ENCODE assay signal across 15 mouse cellular contexts in genomic region chr12:110808430-110808829, GRCm38 (mm10). TPM values are rescaled to one million over a fixed set of nuclear protein-coding genes. Genes with fewer than 3 reads are reported as not detected.
DNase-seq lines count a peak whose midpoint lies in the region; ATAC-seq lines count a peak whose summit lies in the region.
"Had no signal": no experiment of that assay in that cellular context is flagged by ENCODE, and none has a peak within 500 bp of the region (broad histone marks: within the 10 kb centered on the region; RNA-seq: fewer than 3 reads in every experiment).

No protein-coding gene starts in this region.

- no peaks in the 10 kb centered on the region for H3K9me3 ChIP-seq in kidney, embryonic 15.5 days (replicated peaks)
- no peaks in the 10 kb centered on the region for H3K9me3 ChIP-seq in midbrain, embryonic 11.5 days (ENCODE audit: control insufficient read depth, low read length)
- no peaks in the 10 kb centered on the region for H3K9me3 ChIP-seq in midbrain, embryonic 15.5 days
- no peaks in the 10 kb centered on the region for H3K9me3 ChIP-seq in embryonic facial prominence, embryonic 15.5 days (replicated peaks)
- H3K9me3 ChIP-seq: forebrain, embryonic 15.5 days; heart, embryonic 13.5 days; limb, embryonic 10.5 days; stomach, embryonic 15.5 days had no signal

- no peak for DNase-seq in kidney, adult 18-20 months
- DNase-seq in midbrain, embryonic 11.5 days (ENCODE audit: low spot score, missing footprints) = peak; percentile 83
- peak; percentile 5 for DNase-seq in embryo, embryonic 10.5 days (ENCODE audit: low spot score)
- no peak for DNase-seq in heart, adult 18-20 months
- no peak for DNase-seq in adrenal gland, postnatal 4 days (ENCODE audit: low spot score in 2 of 2)
- DNase-seq: right cerebral cortex, postnatal 14 days; thymus, postnatal 25 days had no signal

- WGBS in kidney, embryonic 15.5 days = 59% methylated on average over 10 of the region's 10 CpGs
- WGBS in midbrain, embryonic 11.5 days = 25% methylated on average over 10 of the region's 10 CpGs
- WGBS in midbrain, embryonic 15.5 days = 15% methylated on average over 10 of the region's 10 CpGs
- 56% methylated on average over 10 of the region's 10 CpGs for WGBS in embryonic facial prominence, embryonic 15.5 days

- peaks cover 11% of the 10 kb centered on the region for H3K36me3 ChIP-seq in kidney, embryonic 15.5 days
- H3K36me3 ChIP-seq in midbrain, embryonic 11.5 days (ENCODE audit: control insufficient read depth, insufficient read depth, low read length) = no peaks in the 10 kb centered on the region; the same call in 1 of the 2 replicates
- H3K36me3 ChIP-seq in midbrain, embryonic 15.5 days (replicated peaks) = peaks cover 3% of the 10 kb centered on the region; the same call in 1 of the 2 replicates
- peaks cover 23% of the 10 kb centered on the region; the same call in 1 of the 2 replicates for H3K36me3 ChIP-seq in embryonic facial prominence, embryonic 15.5 days

- H3K4me3 ChIP-seq in kidney, embryonic 15.5 days (replicated peaks) = no peak overlapping the region
- no peak overlapping the region for H3K4me3 ChIP-seq in midbrain, embryonic 11.5 days (ENCODE audit: low read depth, low read length)
- H3K4me3 ChIP-seq in midbrain, embryonic 15.5 days = no peak overlapping the region
- H3K4me3 ChIP-seq in embryonic facial prominence, embryonic 15.5 days (replicated peaks) = no peak overlapping the region
- H3K4me3 ChIP-seq: forebrain, embryonic 15.5 days; heart, embryonic 13.5 days; limb, embryonic 10.5 days; stomach, embryonic 15.5 days had no signal

- no peak for ATAC-seq in kidney, embryonic 15.5 days (replicated peaks; ENCODE audit: low FRiP score)
- no peak for ATAC-seq in midbrain, embryonic 11.5 days (ENCODE audit: low FRiP score)
- ATAC-seq in midbrain, embryonic 15.5 days (replicated peaks) = no peak
- no peak for ATAC-seq in embryonic facial prominence, embryonic 15.5 days (ENCODE audit: insufficient number of reproducible peaks, low FRiP score, low TSS enrichment, low read depth)
- ATAC-seq: forebrain, embryonic 15.5 days had no signal

- peaks cover 12% of the 10 kb centered on the region; the same call in 1 of the 2 replicates for H3K4me1 ChIP-seq in kidney, embryonic 15.5 days
- H3K4me1 ChIP-seq in midbrain, embryonic 11.5 days (ENCODE audit: control insufficient read depth, insufficient read depth, low read length) = peaks cover 11% of the 10 kb centered on the region
- peaks cover 4% of the 10 kb centered on the region for H3K4me1 ChIP-seq in midbrain, embryonic 15.5 days
- H3K4me1 ChIP-seq in embryonic facial prominence, embryonic 15.5 days = peaks cover 3% of the 10 kb centered on the region; the same call in 1 of the 2 replicates
- H3K4me1 ChIP-seq: stomach, embryonic 15.5 days had no signal

- peak overlapping the region; percentile 56; the same call in 1 of the 2 replicates for H3K27ac ChIP-seq in kidney, embryonic 15.5 days
- no peak overlapping the region for H3K27ac ChIP-seq in midbrain, embryonic 11.5 days (ENCODE audit: low read depth, low read length)
- no peak overlapping the region for H3K27ac ChIP-seq in midbrain, embryonic 15.5 days
- 0 out of 2 replicates have a peak overlapping the region, but pooled peaks have one; percentile 12 for H3K27ac ChIP-seq in embryonic facial prominence, embryonic 15.5 days (replicated peaks)
- H3K27ac ChIP-seq: forebrain, embryonic 15.5 days; heart, embryonic 13.5 days; limb, embryonic 10.5 days; stomach, embryonic 15.5 days had no signal

- H3K4me2 ChIP-seq in kidney, embryonic 15.5 days = no peak overlapping the region
- H3K4me2 ChIP-seq in midbrain, embryonic 11.5 days = no peak overlapping the region
- no peak overlapping the region for H3K4me2 ChIP-seq in midbrain, embryonic 15.5 days
- H3K4me2 ChIP-seq in embryonic facial prominence, embryonic 15.5 days (replicated peaks) = no peak overlapping the region
- H3K4me2 ChIP-seq: forebrain, embryonic 15.5 days; heart, embryonic 13.5 days; liver, embryonic 11.5 days; stomach, embryonic 15.5 days had no signal

- H3K9ac ChIP-seq in kidney, embryonic 15.5 days = no peak overlapping the region
- H3K9ac ChIP-seq in midbrain, embryonic 11.5 days (ENCODE audit: low read length) = no peak overlapping the region; the same call in 1 of the 2 replicates
- H3K9ac ChIP-seq in midbrain, embryonic 15.5 days = no peak overlapping the region
- no peak overlapping the region for H3K9ac ChIP-seq in embryonic facial prominence, embryonic 15.5 days
- H3K9ac ChIP-seq: forebrain, embryonic 15.5 days; heart, embryonic 13.5 days; stomach, embryonic 15.5 days had no signal

- no peaks in the 10 kb centered on the region for H3K27me3 ChIP-seq in kidney, embryonic 15.5 days
- no peaks in the 10 kb centered on the region for H3K27me3 ChIP-seq in midbrain, embryonic 11.5 days (ENCODE audit: control insufficient read depth, insufficient read depth, low read length)
- H3K27me3 ChIP-seq in midbrain, embryonic 15.5 days (replicated peaks) = no peaks in the 10 kb centered on the region
- H3K27me3 ChIP-seq in embryonic facial prominence, embryonic 15.5 days = no peaks in the 10 kb centered on the region
- H3K27me3 ChIP-seq: forebrain, embryonic 15.5 days; heart, embryonic 13.5 days; stomach, embryonic 15.5 days had no signal

RNA-seq across cellular contexts. Expression of gene Mok, which starts 32.3 kb away (rescaled TPM):
- 6.2 and 7.8 TPM in 2 replicates for polyA plus RNA-seq in kidney, embryonic 15.5 days (2015; fragmentation: Nextera tagmentation; extraction: Ambion mirVana)
- 11.1 and 11.8 TPM in 2 replicates for polyA plus RNA-seq in midbrain, embryonic 11.5 days (2014; fragmentation: Nextera tagmentation; extraction: Ambion mirVana)
- polyA plus RNA-seq in midbrain, embryonic 15.5 days (2015; fragmentation: Nextera tagmentation; extraction: Ambion mirVana) = 17.0 and 17.2 TPM in 2 replicates
- 7.3 and 9.6 TPM in 2 replicates for polyA plus RNA-seq in embryonic facial prominence, embryonic 15.5 days (2015; fragmentation: Nextera tagmentation; extraction: Ambion mirVana)
- 1 to 10 TPM in 1 of 2 experiments, under 1 TPM in 1; 0.80 to 1.4 TPM for total RNA-seq in heart, adult 18-20 months (2021)
- total RNA-seq in adrenal gland, postnatal 4 days (2021) = 1 to 10 TPM; 1.8 to 2.2 TPM

RNA-seq across cellular contexts. Expression of gene Zfp839, which starts 41.6 kb away (rescaled TPM):
- polyA plus RNA-seq in kidney, embryonic 15.5 days (2015; fragmentation: Nextera tagmentation; extraction: Ambion mirVana) = 6.1 and 6.4 TPM in 2 replicates
- polyA plus RNA-seq in midbrain, embryonic 11.5 days (2014; fragmentation: Nextera tagmentation; extraction: Ambion mirVana) = 1.4 and 1.8 TPM in 2 replicates
- polyA plus RNA-seq in midbrain, embryonic 15.5 days (2015; fragmentation: Nextera tagmentation; extraction: Ambion mirVana) = 3.9 and 4.4 TPM in 2 replicates
- 7.8 and 8.0 TPM in 2 replicates for polyA plus RNA-seq in embryonic facial prominence, embryonic 15.5 days (2015; fragmentation: Nextera tagmentation; extraction: Ambion mirVana)
- total RNA-seq in heart, adult 18-20 months (2021) = 10 to 100 TPM; 10.3 to 11.4 TPM
- total RNA-seq in adrenal gland, postnatal 4 days (2021) = 10 to 100 TPM; 18.7 to 19.3 TPM

Comparison
In these comparisons a context has a peak if more than half of its experiments do, and no peak if none do; other contexts are left out.
1. H3K27ac ChIP-seq: peak in kidney, embryonic 15.5 days (single experiment) and embryonic facial prominence, embryonic 15.5 days (single experiment); none in midbrain, embryonic 11.5 days (single experiment) and midbrain, embryonic 15.5 days (single experiment).
2. DNase-seq: peak in midbrain, embryonic 11.5 days (single experiment) and embryo, embryonic 10.5 days (single experiment); none in kidney, adult 18-20 months (single experiment), heart, adult 18-20 months (0 of 2) and adrenal gland, postnatal 4 days (0 of 2).